In the genomic region with DNA sequence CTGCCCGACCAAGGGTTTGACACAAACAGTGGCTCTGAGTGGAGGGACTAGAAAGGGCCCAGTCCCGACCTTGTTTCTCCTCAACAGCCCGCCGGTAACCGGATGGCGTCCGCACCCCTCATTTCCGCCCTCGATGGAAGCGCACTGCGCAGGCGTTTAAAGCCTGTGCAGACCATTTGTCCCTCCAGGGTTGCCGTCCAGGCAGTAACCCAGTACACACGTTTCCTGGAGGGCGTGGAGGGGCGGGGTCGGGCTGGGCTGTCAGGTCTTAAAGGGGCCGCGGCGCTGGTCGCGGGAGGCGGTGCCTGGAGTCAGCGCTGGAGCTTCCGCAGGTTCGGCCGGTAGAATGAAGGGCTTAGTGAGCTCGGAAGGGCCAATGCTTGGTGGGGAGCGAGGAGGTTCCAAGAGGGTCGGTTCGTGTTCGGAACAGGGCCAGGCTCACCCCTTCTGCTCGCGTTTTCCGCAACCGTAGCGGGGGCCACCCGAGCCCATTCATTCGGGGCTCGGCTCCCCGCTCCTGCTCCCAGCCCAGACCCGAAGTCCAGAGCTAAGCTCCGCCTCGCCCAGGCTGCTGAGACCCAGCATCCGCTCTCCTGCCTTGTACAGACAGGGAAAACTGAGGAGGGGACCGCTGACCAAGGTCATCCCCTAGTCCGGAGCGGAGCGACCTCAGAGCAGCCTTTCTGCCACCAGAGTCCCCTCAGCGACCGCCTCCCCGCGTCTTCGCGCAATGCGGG, we compare ENCODE assay signal across 8 mouse cellular contexts. TPM values are rescaled to one million over a fixed set of nuclear protein-coding genes. Genes with fewer than 3 reads are reported as not detected.
DNase-seq lines count a peak whose midpoint lies in the region; ATAC-seq lines count a peak whose summit lies in the region.

Gene Gale (plus strand): TSS at position 271 of the 737 bp plus-strand sequence.

- no peaks in the 10 kb centered on the region for H3K9me3 ChIP-seq in hindbrain, embryonic 13.5 days

- ATAC-seq in hindbrain, embryonic 13.5 days (ENCODE audit: low FRiP score) = peak; percentile 94

- H3K36me3 ChIP-seq in hindbrain, embryonic 13.5 days = peaks cover 60% of the 10 kb centered on the region

- H3K4me2 ChIP-seq in hindbrain, embryonic 13.5 days = peak within 1 kb of the TSS; percentile 95

- under 1% methylated on average over 54 of the region's 56 CpGs for WGBS in hindbrain, embryonic 13.5 days

- H3K27me3 ChIP-seq in hindbrain, embryonic 13.5 days = no peaks in the 10 kb centered on the region

- H3K4me1 ChIP-seq in hindbrain, embryonic 13.5 days (replicated peaks) = peaks cover 23% of the 10 kb centered on the region

- peak; percentile 99 for DNase-seq in R1 (ENCODE audit: low read depth, low spot score)
- DNase-seq in cerebellum, postnatal 14 days = peak; percentile 96
- DNase-seq in frontal cortex, postnatal 14 days (ENCODE audit: low spot score in 2 of 2) = peak; percentile 87 to 89
- DNase-seq in left cerebral cortex, adult 11 months (ENCODE audit: low spot score) = peak; percentile 88
- peak; percentile 95 to 97 for DNase-seq in lung, postnatal 4 days
- DNase-seq in retina, postnatal 7 days (ENCODE audit: low read depth, low spot score) = peak; percentile 93
- peak; percentile 83 for DNase-seq in urinary bladder, adult 2 months (ENCODE audit: low spot score)

- peak within 1 kb of the TSS; percentile 85 for H3K4me3 ChIP-seq in hindbrain, embryonic 13.5 days

- H3K27ac ChIP-seq in hindbrain, embryonic 13.5 days = peak within 1 kb of the TSS; percentile 94

- peak within 1 kb of the TSS; percentile 95 for H3K9ac ChIP-seq in hindbrain, embryonic 13.5 days

RNA-seq across cellular contexts. Expression of gene Gale, which starts in this region (rescaled TPM):
- polyA plus RNA-seq in hindbrain, embryonic 13.5 days (2015; fragmentation: Nextera tagmentation; extraction: Ambion mirVana) = 39.5 and 41.2 TPM in 2 replicates
- 20.4 and 36.8 TPM in 2 replicates for polyA plus RNA-seq in urinary bladder, adult 2 months (2012; rRNA removed)

Comparison
In these comparisons a context has a peak if more than half of its experiments do, and no peak if none do; other contexts are left out.
1. Peak in every context shown above with its lines: DNase-seq, ATAC-seq, H3K4me3 ChIP-seq and H3K27ac ChIP-seq.